Mouse (Mus musculus) ES-Bruce4 (cell line): Measurements from ENCODE around the gene Zfpm1.

ENCODE experiments used
- EP300 ChIP-seq: IDR thresholded peaks from 2 replicates; pipeline ENCODE4 v1.6.1; 2011; ENCODE audit warnings: low read depth, low read length; ENCODE audit not compliant: insufficient read depth
- POLR2A ChIP-seq: IDR thresholded peaks from one replicate; pipeline ENCODE4 v1.8.1; 2011; ENCODE audit warnings: low read length; ENCODE audit not compliant: insufficient read depth

DNA sequence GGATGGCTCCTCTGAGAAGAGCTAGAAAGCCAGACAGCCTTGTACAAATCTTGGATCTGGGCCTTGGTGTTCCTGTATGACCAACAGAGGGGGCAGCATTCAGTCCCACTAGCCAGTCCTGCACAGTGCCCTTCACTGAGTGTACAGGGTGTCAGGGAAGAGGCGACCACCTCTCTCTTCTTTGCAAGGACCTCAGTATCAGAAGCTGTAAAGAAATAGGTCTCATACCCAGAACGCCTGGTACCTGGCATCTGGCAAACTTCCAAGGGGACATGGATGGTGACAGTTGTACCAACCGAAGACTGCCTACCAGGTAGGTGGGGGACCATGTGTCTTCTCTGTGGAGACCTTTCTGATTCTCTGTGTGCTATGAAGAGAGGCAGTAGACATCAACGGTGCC is 1.8 kb upstream of the Zfpm1 start:
- TF ChIP-seq EP300 (no peak), POLR2A (no peak)
